Mouse (Mus musculus) C2C12 (cell line): ENCODE results near the gene Arhgap42.

Source experiments
- CEBPB ChIP-seq: IDR thresholded peaks from one replicate; pipeline ENCODE4 v1.6.1; 2011; ENCODE audit warnings: low read depth, mild to moderate bottlenecking, control low read depth, moderate library complexity
- CTCF ChIP-seq: IDR thresholded peaks from one replicate; pipeline ENCODE4 v1.5.1; 2011; ENCODE audit not compliant: control insufficient read depth, insufficient read depth, insufficient read length
- MYOG ChIP-seq: IDR thresholded peaks from one replicate; pipeline ENCODE4 v1.6.1; 2011; ENCODE audit not compliant: control insufficient read depth, insufficient read length; ENCODE audit errors: extremely low read depth

DNA sequence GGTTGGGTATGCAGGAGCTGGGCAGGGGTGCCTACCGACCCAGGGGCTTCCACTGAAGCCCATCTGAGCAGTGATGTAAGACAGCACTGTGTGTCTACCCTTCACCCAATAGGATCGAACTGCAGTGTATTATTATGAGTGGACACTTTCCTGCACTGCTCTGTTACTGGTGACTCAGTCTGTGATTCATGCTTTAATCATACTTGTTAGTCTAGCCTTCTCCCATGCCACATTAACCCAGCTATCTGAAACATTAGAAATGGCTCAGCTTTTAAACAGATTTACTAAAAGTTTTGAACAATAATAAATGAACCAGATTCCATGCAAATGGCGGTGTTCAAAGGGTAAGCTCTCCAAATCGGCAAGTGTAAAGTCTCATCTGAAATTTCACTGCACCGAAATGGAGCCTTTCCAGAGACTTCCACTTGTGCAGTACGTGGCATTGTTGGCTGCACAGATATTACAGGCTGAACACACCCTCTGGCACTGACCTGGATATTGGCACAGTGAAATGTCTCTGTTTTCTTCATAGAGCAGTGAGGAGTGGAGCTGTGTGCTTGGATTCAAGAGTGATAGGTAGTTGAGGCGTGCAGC, 2.4 kb upstream of the Arhgap42 start:
- TF ChIP-seq CTCF: no peak
- TF ChIP-seq CEBPB: peak; percentile 30
- no peak for TF ChIP-seq MYOG
